Mouse (Mus musculus): ENCODE data around the gene Mcat.

DNA sequence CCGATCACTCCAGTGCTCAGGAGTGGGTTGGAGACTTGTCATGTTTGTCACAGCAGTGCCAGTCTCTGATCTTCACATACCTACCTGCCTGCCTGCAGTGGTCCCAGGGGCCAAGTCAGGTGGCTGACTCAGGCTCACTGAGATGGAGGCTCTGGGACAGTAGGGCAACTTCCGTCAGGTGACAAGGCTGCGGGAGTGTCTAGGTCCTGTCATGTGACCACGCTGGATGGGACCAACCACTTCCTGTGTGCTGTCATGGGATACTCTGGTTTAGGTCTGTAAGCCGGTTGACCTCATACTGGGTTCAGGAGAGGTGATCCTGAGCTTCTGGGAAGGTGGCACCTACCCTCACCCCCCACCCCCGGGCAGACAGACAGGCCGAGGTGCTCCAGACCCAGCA is 17.6 kb downstream of the Mcat start:
- no peak for TF ChIP-seq CTCF (IDR thresholded peaks at IDR 0.05; ENCODE audit: insufficient read depth, low read depth, low read length)
- no peak for TF ChIP-seq POLR2A (IDR thresholded peaks at IDR 0.05; ENCODE audit: insufficient read depth, low read depth, low read length)

Data from olfactory bulb, adult 2 months (tissue).